Mouse (Mus musculus): ENCODE data around the gene Zcchc14.

Zcchc14 gene

GRCm38 (mm10) chr8:121651308-121651873, 1.3 kb downstream of the Zcchc14 start:
- Histone ChIP-seq H3K27me3 (ENCODE audit: control insufficient read depth, insufficient read depth, low read length, poor library complexity, severe bottlenecking) (no peaks in the 10 kb centered on the region), H3K36me3 (ENCODE audit: control insufficient read depth, insufficient read depth, low read length, poor library complexity, severe bottlenecking) (no peaks in the 10 kb centered on the region)
- DNase-seq (ENCODE audit: low read depth, low spot score) = no peak

DNA sequence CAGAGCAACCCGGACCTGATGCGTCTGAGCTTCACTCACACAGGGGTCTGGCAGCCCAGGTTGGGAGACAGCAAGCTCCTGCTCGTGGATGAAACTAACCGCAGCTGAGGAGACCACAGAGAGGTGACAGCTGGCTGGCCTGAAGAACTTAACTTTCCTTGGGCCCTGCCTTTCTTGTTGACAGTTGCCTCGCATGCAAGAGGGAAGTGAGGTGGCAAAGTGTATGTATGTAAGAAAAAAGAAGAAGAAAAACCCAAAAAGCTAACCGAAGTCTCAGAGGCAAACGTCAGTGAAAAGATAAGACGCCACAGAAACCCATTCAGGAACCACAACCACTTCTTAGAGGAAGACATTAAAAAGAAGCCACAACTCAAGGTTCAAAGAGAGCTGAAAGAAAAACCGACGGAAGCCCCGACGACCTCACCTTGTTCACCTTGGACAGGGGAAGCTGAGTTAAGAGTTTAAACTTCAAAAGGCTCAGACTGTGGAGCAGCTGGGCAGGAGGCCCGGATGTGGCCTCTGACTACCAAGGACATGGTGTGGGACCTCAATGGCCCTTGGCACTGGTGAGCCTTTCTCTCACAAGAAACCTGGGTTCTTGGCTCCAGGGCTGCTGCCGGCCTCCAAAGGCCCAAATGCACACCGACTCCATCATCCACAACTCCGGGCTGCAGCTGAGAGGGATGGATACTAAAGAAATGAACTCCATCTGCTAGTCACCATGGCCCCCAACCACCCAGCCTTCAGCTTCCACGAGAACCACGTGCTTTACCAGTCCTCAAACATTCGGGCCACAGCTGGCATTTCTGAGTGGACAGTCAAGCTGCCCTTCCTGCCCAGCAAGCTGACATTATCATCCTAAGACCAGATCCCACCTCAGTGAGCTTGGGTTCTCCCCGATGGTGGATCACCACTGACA, 2.1 kb downstream of the Zcchc14 start:
- no peak for DNase-seq (ENCODE audit: low read depth, low spot score)
- no peaks in the 10 kb centered on the region for H3K27me3 ChIP-seq (ENCODE audit: control insufficient read depth, insufficient read depth, low read length, poor library complexity, severe bottlenecking)

DNA sequence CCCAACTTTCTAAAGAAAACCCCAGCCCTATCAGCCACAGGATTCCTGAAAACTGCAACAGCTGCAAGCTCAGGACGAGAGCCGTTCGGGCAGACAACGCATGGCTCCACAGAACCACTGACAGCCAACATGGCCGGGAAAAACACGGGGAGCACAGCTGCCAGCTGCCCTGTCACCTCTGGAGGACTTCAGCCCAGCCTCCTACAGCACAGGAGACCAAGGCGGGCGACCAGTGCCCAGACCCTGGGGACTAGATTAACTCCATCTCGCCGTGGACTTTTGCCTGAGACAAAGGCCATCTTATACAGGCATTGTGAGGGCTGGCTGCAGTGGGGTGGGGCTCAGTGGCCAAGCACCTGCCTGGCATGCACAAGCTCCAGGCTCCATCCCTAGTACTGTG, 2.8 kb downstream of the Zcchc14 start:
- Histone ChIP-seq H3K36me3 (ENCODE audit: control insufficient read depth, insufficient read depth, low read length, poor library complexity, severe bottlenecking) (no peaks in the 10 kb centered on the region), H3K27me3 (ENCODE audit: control insufficient read depth, insufficient read depth, low read length, poor library complexity, severe bottlenecking) (no peaks in the 10 kb centered on the region)
- no peak for DNase-seq (ENCODE audit: low read depth, low spot score)

More for the DNA sequence above, 2.1 kb downstream of the Zcchc14 start:
- H3K36me3 ChIP-seq (ENCODE audit: control insufficient read depth, insufficient read depth, low read length, poor library complexity, severe bottlenecking) = no peaks in the 10 kb centered on the region

- no peak for DNase-seq (ENCODE audit: low read depth, low spot score)
- Histone ChIP-seq H3K36me3 (ENCODE audit: control insufficient read depth, insufficient read depth, low read length, poor library complexity, severe bottlenecking) (no peaks in the 10 kb centered on the region), H3K27me3 (ENCODE audit: control insufficient read depth, insufficient read depth, low read length, poor library complexity, severe bottlenecking) (no peaks in the 10 kb centered on the region)
Observed at GRCm38 (mm10) chr8:121649423-121649822, 3.3 kb downstream of the Zcchc14 start.

GRCm38 (mm10) chr8:121648451-121648850, 4.2 kb downstream of the Zcchc14 start:
- Histone ChIP-seq H3K36me3 (ENCODE audit: control insufficient read depth, insufficient read depth, low read length, poor library complexity, severe bottlenecking) (no peaks in the 10 kb centered on the region), H3K27me3 (ENCODE audit: control insufficient read depth, insufficient read depth, low read length, poor library complexity, severe bottlenecking) (no peaks in the 10 kb centered on the region)
- DNase-seq (ENCODE audit: low read depth, low spot score) = no peak

- Histone ChIP-seq H3K36me3 (ENCODE audit: control insufficient read depth, insufficient read depth, low read length, poor library complexity, severe bottlenecking) (no peaks in the 10 kb centered on the region), H3K27me3 (ENCODE audit: control insufficient read depth, insufficient read depth, low read length, poor library complexity, severe bottlenecking) (no peaks in the 10 kb centered on the region)
- no peak for DNase-seq (ENCODE audit: low read depth, low spot score)
Observed at GRCm38 (mm10) chr8:121647511-121648215, 5.0 kb downstream of the Zcchc14 start.

DNA sequence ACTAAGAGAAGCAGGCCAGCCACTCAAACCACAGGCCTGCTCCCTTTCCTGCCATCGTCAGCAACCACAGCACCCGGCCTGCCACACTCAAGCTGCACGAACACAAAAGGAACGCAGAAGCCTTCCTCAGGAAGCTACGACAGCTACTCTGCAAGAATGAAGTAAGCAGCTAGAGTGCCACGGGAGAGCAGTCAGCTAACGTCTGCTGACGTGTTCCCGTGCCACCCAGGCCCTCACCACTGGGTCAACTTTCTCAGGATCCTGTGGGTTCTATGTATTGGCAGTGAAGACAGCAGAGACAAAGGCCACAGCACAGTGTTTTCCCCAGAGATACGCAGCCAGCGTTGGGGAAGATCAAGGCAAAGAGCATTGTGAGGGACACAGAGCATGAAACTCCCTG, 9.3 kb downstream of the Zcchc14 start:
- Histone ChIP-seq H3K36me3 (ENCODE audit: control insufficient read depth, insufficient read depth, low read length, poor library complexity, severe bottlenecking) (no peaks in the 10 kb centered on the region), H3K27me3 (ENCODE audit: control insufficient read depth, insufficient read depth, low read length, poor library complexity, severe bottlenecking) (no peaks in the 10 kb centered on the region)
- no peak for DNase-seq (ENCODE audit: low read depth, low spot score)

- DNase-seq (ENCODE audit: low read depth, low spot score) = no peak
- H3K27me3 ChIP-seq (ENCODE audit: control insufficient read depth, insufficient read depth, low read length, poor library complexity, severe bottlenecking) = no peaks in the 10 kb centered on the region
- no peaks in the 10 kb centered on the region for H3K36me3 ChIP-seq (ENCODE audit: control insufficient read depth, insufficient read depth, low read length, poor library complexity, severe bottlenecking)
Observed at GRCm38 (mm10) chr8:121642804-121643203, 9.9 kb downstream of the Zcchc14 start.

DNA sequence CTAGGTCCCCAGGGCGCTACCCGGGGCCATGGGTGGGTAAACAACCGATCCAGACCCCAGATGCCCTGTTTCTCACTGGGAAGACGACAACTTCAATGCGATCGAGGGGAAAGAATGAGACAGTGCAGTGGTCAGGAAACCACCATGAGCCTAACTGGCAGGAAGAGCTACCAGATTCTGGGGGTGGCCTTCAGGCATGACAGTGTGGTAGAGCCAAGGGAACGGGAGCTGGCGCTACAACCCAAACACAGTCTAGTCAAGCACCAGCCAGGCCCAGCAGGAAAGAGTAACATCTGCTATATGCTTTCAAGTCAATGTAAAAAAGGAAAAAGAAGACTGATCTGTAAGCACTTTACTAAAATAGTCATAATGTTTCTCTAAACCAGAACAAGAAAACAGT, 16.5 kb downstream of the Zcchc14 start:
- DNase-seq (ENCODE audit: low read depth, low spot score) = no peak
- Histone ChIP-seq H3K27me3 (ENCODE audit: control insufficient read depth, insufficient read depth, low read length, poor library complexity, severe bottlenecking) (no peaks in the 10 kb centered on the region), H3K36me3 (ENCODE audit: control insufficient read depth, insufficient read depth, low read length, poor library complexity, severe bottlenecking) (no peaks in the 10 kb centered on the region)

- DNase-seq (ENCODE audit: low read depth, low spot score) = no peak
- Histone ChIP-seq H3K27me3 (ENCODE audit: control insufficient read depth, insufficient read depth, low read length, poor library complexity, severe bottlenecking) (no peaks in the 10 kb centered on the region), H3K36me3 (ENCODE audit: control insufficient read depth, insufficient read depth, low read length, poor library complexity, severe bottlenecking) (no peaks in the 10 kb centered on the region)
Observed at GRCm38 (mm10) chr8:121635534-121635933, 17.2 kb downstream of the Zcchc14 start.

DNA sequence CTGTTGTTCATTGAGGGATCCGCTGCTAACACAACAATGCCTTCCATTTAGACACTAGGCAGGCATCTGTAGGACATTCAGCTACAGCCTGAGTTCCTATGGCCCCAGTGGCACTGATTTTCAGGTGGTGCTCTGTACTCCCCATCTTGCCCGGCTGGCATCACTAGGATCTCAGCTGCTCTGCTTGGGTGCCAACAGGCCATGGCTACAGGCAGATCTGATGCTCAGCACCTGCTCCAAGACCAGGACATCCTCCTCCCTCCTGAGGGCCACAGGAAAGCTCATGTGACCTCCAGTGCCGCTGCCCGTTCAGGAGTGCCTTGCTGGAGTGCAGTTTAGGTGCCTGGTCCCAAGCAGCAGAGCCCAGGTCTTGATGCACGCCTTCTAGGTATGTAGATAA, 20.3 kb downstream of the Zcchc14 start:
- DNase-seq (ENCODE audit: low read depth, low spot score) = no peak
- H3K36me3 ChIP-seq (ENCODE audit: control insufficient read depth, insufficient read depth, low read length, poor library complexity, severe bottlenecking) = no peaks in the 10 kb centered on the region
- H3K27me3 ChIP-seq (ENCODE audit: control insufficient read depth, insufficient read depth, low read length, poor library complexity, severe bottlenecking) = no peaks in the 10 kb centered on the region

- DNase-seq (ENCODE audit: low read depth, low spot score) = no peak
- no peaks in the 10 kb centered on the region for H3K27me3 ChIP-seq (ENCODE audit: control insufficient read depth, insufficient read depth, low read length, poor library complexity, severe bottlenecking)
- H3K36me3 ChIP-seq (ENCODE audit: control insufficient read depth, insufficient read depth, low read length, poor library complexity, severe bottlenecking) = no peaks in the 10 kb centered on the region
Observed at GRCm38 (mm10) chr8:121631645-121632071, 21.0 kb downstream of the Zcchc14 start.

DNA sequence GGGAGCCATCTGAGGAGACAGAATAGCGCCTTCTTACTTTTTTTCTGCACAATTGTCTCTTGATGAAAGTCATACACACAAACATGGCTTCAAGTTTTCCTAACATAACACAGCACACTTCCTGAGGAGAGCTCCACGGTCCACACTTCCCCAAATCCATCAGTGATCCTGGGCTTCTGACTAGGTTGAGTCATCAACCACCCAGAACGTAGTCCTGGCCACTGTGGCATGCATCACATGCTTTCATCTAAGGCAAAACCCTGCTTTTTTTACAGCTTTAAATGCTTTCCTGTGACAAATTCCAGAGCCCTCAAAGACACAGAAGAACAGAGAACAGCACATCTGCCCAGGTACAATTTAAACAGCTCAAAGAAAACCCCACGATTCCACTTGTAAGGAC, 24.0 kb downstream of the Zcchc14 start:
- no peak for DNase-seq (ENCODE audit: low read depth, low spot score)
- Histone ChIP-seq H3K36me3 (ENCODE audit: control insufficient read depth, insufficient read depth, low read length, poor library complexity, severe bottlenecking) (no peaks in the 10 kb centered on the region), H3K27me3 (ENCODE audit: control insufficient read depth, insufficient read depth, low read length, poor library complexity, severe bottlenecking) (no peaks in the 10 kb centered on the region)

GRCm38 (mm10) chr8:121623043-121623442, 29.7 kb downstream of the Zcchc14 start:
- H3K27me3 ChIP-seq (ENCODE audit: control insufficient read depth, insufficient read depth, low read length, poor library complexity, severe bottlenecking) = no peaks in the 10 kb centered on the region

GRCm38 (mm10) chr8:121621879-121622278, 30.8 kb downstream of the Zcchc14 start:
- Histone ChIP-seq H3K36me3 (ENCODE audit: control insufficient read depth, insufficient read depth, low read length, poor library complexity, severe bottlenecking) (no peaks in the 10 kb centered on the region), H3K27me3 (ENCODE audit: control insufficient read depth, insufficient read depth, low read length, poor library complexity, severe bottlenecking) (no peaks in the 10 kb centered on the region)
- no peak for DNase-seq (ENCODE audit: low read depth, low spot score)

More at GRCm38 (mm10) chr8:121623043-121623442, 29.7 kb downstream of the Zcchc14 start:
- no peak for DNase-seq (ENCODE audit: low read depth, low spot score)
- no peaks in the 10 kb centered on the region for H3K36me3 ChIP-seq (ENCODE audit: control insufficient read depth, insufficient read depth, low read length, poor library complexity, severe bottlenecking)
